Mouse (Mus musculus): ENCODE data around the gene Tcp11.

- no peak for TF ChIP-seq CTCF (IDR thresholded peaks at IDR 0.05; ENCODE audit: extremely low read depth, insufficient read depth, insufficient read length, insufficient replicate concordance)
- TF ChIP-seq POLR2A (IDR thresholded peaks at IDR 0.05; ENCODE audit: low read depth, low read length): no peak
Measured at GRCm38 (mm10) chr17:28070256-28070655, 10.2 kb downstream of the Tcp11 start.

Data from spleen, adult 2 months (tissue).